Comparison of ENCODE assay signal across 13 mouse cellular contexts in genomic region chr9:107543299-107543698, GRCm38 (mm10). TPM values are rescaled to one million over a fixed set of nuclear protein-coding genes. Genes with fewer than 3 reads are reported as not detected.
A peak's percentile ranks its signal among the peaks of the same experiment; 100 is the strongest.
DNase-seq lines count a peak whose midpoint lies in the region; ATAC-seq and TF ChIP-seq lines count a peak whose summit lies in the region.
"Had no signal": no experiment of that assay in that cellular context is flagged by ENCODE, and none has a peak within 500 bp of the region (broad histone marks: within the 10 kb centered on the region; RNA-seq: fewer than 3 reads in every experiment).

No protein-coding gene starts in this region.

- peak overlapping the region; percentile 92 for H3K4me2 ChIP-seq in forebrain, embryonic 13.5 days
- no peak overlapping the region for H3K4me2 ChIP-seq in forebrain, embryonic 15.5 days (replicated peaks)
- H3K4me2 ChIP-seq in kidney, postnatal 0 days (ENCODE audit: low read length) = peak overlapping the region; percentile 95; the same call in 1 of the 2 replicates

- TF ChIP-seq POLR2A in kidney, adult 2 months (IDR thresholded peaks at IDR 0.05; ENCODE audit: low read depth, low read length) = no peak

- H3K4me1 ChIP-seq in forebrain, embryonic 13.5 days = peaks cover 48% of the 10 kb centered on the region
- H3K4me1 ChIP-seq in forebrain, embryonic 15.5 days = peaks cover 42% of the 10 kb centered on the region
- peaks cover 20% of the 10 kb centered on the region; the same call in 1 of the 2 replicates for H3K4me1 ChIP-seq in kidney, postnatal 0 days (replicated peaks; ENCODE audit: insufficient read depth, low read length)
- peaks cover 15% of the 10 kb centered on the region; the same call in 1 of the 2 replicates for H3K4me1 ChIP-seq in kidney, adult 2 months (ENCODE audit: control insufficient read depth, insufficient read depth, low read length)
- H3K4me1 ChIP-seq in embryonic facial prominence, embryonic 10.5 days = peaks cover 60% of the 10 kb centered on the region
- peaks cover 53% of the 10 kb centered on the region for H3K4me1 ChIP-seq in limb, embryonic 10.5 days

- H3K27me3 ChIP-seq in forebrain, embryonic 13.5 days = peaks cover 7% of the 10 kb centered on the region; the same call in 1 of the 2 replicates
- no peaks in the 10 kb centered on the region for H3K27me3 ChIP-seq in forebrain, embryonic 15.5 days
- no peaks in the 10 kb centered on the region for H3K27me3 ChIP-seq in kidney, postnatal 0 days (ENCODE audit: insufficient read depth, low read length)
- no peaks in the 10 kb centered on the region for H3K27me3 ChIP-seq in kidney, adult 2 months (replicated peaks; ENCODE audit: control insufficient read depth, insufficient read depth, low read length)
- H3K27me3 ChIP-seq in embryonic facial prominence, embryonic 10.5 days (replicated peaks; ENCODE audit: low read depth, poor library complexity, severe bottlenecking) = peaks cover 11% of the 10 kb centered on the region; the same call in 1 of the 2 replicates
- H3K27me3 ChIP-seq in limb, embryonic 10.5 days (ENCODE audit: low read depth, poor library complexity, severe bottlenecking) = peaks cover 7% of the 10 kb centered on the region
- H3K27me3 ChIP-seq: stomach, embryonic 15.5 days had no signal

- ATAC-seq in forebrain, embryonic 13.5 days = no peak
- no peak for ATAC-seq in forebrain, embryonic 15.5 days (replicated peaks)
- no peak for ATAC-seq in kidney, postnatal 0 days (replicated peaks; ENCODE audit: low FRiP score, low read depth)
- no peak for ATAC-seq in cerebellum, adult (ENCODE audit: insufficient number of reproducible peaks, low FRiP score, low TSS enrichment)

- WGBS in forebrain, embryonic 13.5 days = 89% methylated on average over 11 of the region's 11 CpGs
- 88% methylated on average over 11 of the region's 11 CpGs for WGBS in forebrain, embryonic 15.5 days
- 86% methylated on average over 11 of the region's 11 CpGs for WGBS in kidney, postnatal 0 days
- WGBS in kidney, adult 2 months = 87% methylated on average over 11 of the region's 11 CpGs
- 84% methylated on average over 11 of the region's 11 CpGs for WGBS in embryonic facial prominence, embryonic 10.5 days
- 88% methylated on average over 11 of the region's 11 CpGs for WGBS in limb, embryonic 10.5 days

- H3K36me3 ChIP-seq in forebrain, embryonic 13.5 days (ENCODE audit: poor library complexity, severe bottlenecking) = peaks cover 42% of the 10 kb centered on the region
- peaks cover 38% of the 10 kb centered on the region for H3K36me3 ChIP-seq in forebrain, embryonic 15.5 days
- peaks cover 23% of the 10 kb centered on the region for H3K36me3 ChIP-seq in kidney, postnatal 0 days (ENCODE audit: insufficient read depth, low read length)
- H3K36me3 ChIP-seq in kidney, adult 2 months (ENCODE audit: control insufficient read depth, insufficient read depth, low read length) = no peaks in the 10 kb centered on the region
- H3K36me3 ChIP-seq in embryonic facial prominence, embryonic 10.5 days (replicated peaks) = peaks cover 43% of the 10 kb centered on the region
- H3K36me3 ChIP-seq in limb, embryonic 10.5 days = peaks cover 44% of the 10 kb centered on the region

- H3K9ac ChIP-seq in forebrain, embryonic 13.5 days = no peak overlapping the region
- no peak overlapping the region for H3K9ac ChIP-seq in forebrain, embryonic 15.5 days (replicated peaks)
- H3K9ac ChIP-seq in kidney, postnatal 0 days (ENCODE audit: low read depth, low read length) = 0 out of 2 replicates have a peak overlapping the region, but pooled peaks have one; percentile 67
- H3K9ac ChIP-seq: stomach, embryonic 15.5 days had no signal

- no peak overlapping the region for H3K27ac ChIP-seq in forebrain, embryonic 13.5 days
- no peak overlapping the region for H3K27ac ChIP-seq in forebrain, embryonic 15.5 days (replicated peaks)
- H3K27ac ChIP-seq in kidney, postnatal 0 days = no peak overlapping the region
- no peak overlapping the region for H3K27ac ChIP-seq in kidney, adult 2 months (ENCODE audit: insufficient read depth, low read depth, low read length)
- H3K27ac ChIP-seq in embryonic facial prominence, embryonic 10.5 days (replicated peaks) = no peak overlapping the region
- no peak overlapping the region for H3K27ac ChIP-seq in limb, embryonic 10.5 days
- H3K27ac ChIP-seq: stomach, embryonic 15.5 days had no signal

- no peaks in the 10 kb centered on the region for H3K9me3 ChIP-seq in forebrain, embryonic 13.5 days (replicated peaks)
- no peaks in the 10 kb centered on the region for H3K9me3 ChIP-seq in forebrain, embryonic 15.5 days
- H3K9me3 ChIP-seq in kidney, postnatal 0 days (replicated peaks; ENCODE audit: low read length) = no peaks in the 10 kb centered on the region
- H3K9me3 ChIP-seq in embryonic facial prominence, embryonic 10.5 days = no peaks in the 10 kb centered on the region
- H3K9me3 ChIP-seq in limb, embryonic 10.5 days (replicated peaks) = no peaks in the 10 kb centered on the region
- H3K9me3 ChIP-seq: G1E; stomach, embryonic 15.5 days had no signal

- no peak for TF ChIP-seq CTCF in kidney, postnatal 0 days (IDR thresholded peaks at IDR 0.05; ENCODE audit: low read depth)
- TF ChIP-seq CTCF in kidney, adult 2 months (conservative IDR thresholded peaks at IDR 0.05; ENCODE audit: insufficient read depth, insufficient read length, low read depth, low read length) = no peak

- no peak for DNase-seq in kidney, postnatal 0 days (ENCODE audit: low spot score)
- DNase-seq in kidney, adult 2 months = no peak
- no peak for DNase-seq in embryonic facial prominence, embryonic 10.5 days (ENCODE audit: low spot score)
- no peak for DNase-seq in limb, embryonic 10.5 days (ENCODE audit: low spot score)
- DNase-seq in adrenal gland, postnatal 25 days = no peak
- DNase-seq: cerebellum, adult 2 months; lung, postnatal 14 days had no signal

- H3K4me3 ChIP-seq in forebrain, embryonic 13.5 days = no peak overlapping the region
- no peak overlapping the region for H3K4me3 ChIP-seq in forebrain, embryonic 15.5 days
- H3K4me3 ChIP-seq in kidney, postnatal 0 days (replicated peaks; ENCODE audit: low read depth, low read length) = no peak overlapping the region
- no peak overlapping the region for H3K4me3 ChIP-seq in kidney, adult 2 months (ENCODE audit: insufficient read depth, low read depth, low read length)
- H3K4me3 ChIP-seq in embryonic facial prominence, embryonic 10.5 days = peak overlapping the region; percentile 66
- H3K4me3 ChIP-seq in limb, embryonic 10.5 days = peak overlapping the region; percentile 68; the same call in 1 of the 2 replicates

RNA-seq across cellular contexts. Expression of gene Nprl2, which starts 1.3 kb away (rescaled TPM):
- 59.0 and 61.9 TPM in 2 replicates for polyA plus RNA-seq in forebrain, embryonic 13.5 days (2015; fragmentation: Nextera tagmentation; extraction: Ambion mirVana)
- polyA plus RNA-seq in forebrain, embryonic 15.5 days (2015; fragmentation: Nextera tagmentation; extraction: Ambion mirVana) = 74.9 and 78.7 TPM in 2 replicates
- 43.8 and 45.5 TPM in 2 replicates for polyA plus RNA-seq in kidney, postnatal 0 days (2015; fragmentation: Nextera tagmentation; extraction: Ambion mirVana)
- polyA plus RNA-seq in kidney, adult 2 months (2012; rRNA removed) = 61.5 and 62.6 TPM in 2 replicates
- 35.2 and 39.4 TPM in 2 replicates for polyA plus RNA-seq in embryonic facial prominence, embryonic 10.5 days (2016; fragmentation: Nextera tagmentation; extraction: Ambion mirVana)
- 34.0 and 37.3 TPM in 2 replicates for polyA plus RNA-seq in limb, embryonic 10.5 days (2016; fragmentation: Nextera tagmentation; extraction: Ambion mirVana)
- 24.9 and 27.3 TPM in 2 replicates for total RNA-seq in adrenal gland, postnatal 25 days (2021)

RNA-seq across cellular contexts. Expression of gene Cyb561d2, which starts 1.3 kb away (rescaled TPM):
- 23.2 and 25.7 TPM in 2 replicates for polyA plus RNA-seq in forebrain, embryonic 13.5 days (2015; fragmentation: Nextera tagmentation; extraction: Ambion mirVana)
- 34.7 and 36.0 TPM in 2 replicates for polyA plus RNA-seq in forebrain, embryonic 15.5 days (2015; fragmentation: Nextera tagmentation; extraction: Ambion mirVana)
- 50.1 and 53.9 TPM in 2 replicates for polyA plus RNA-seq in kidney, postnatal 0 days (2015; fragmentation: Nextera tagmentation; extraction: Ambion mirVana)
- 62.6 and 77.4 TPM in 2 replicates for polyA plus RNA-seq in kidney, adult 2 months (2012; rRNA removed)
- polyA plus RNA-seq in embryonic facial prominence, embryonic 10.5 days (2016; fragmentation: Nextera tagmentation; extraction: Ambion mirVana) = 16.4 and 16.7 TPM in 2 replicates
- 13.2 and 15.8 TPM in 2 replicates for polyA plus RNA-seq in limb, embryonic 10.5 days (2016; fragmentation: Nextera tagmentation; extraction: Ambion mirVana)
- total RNA-seq in adrenal gland, postnatal 25 days (2021) = 20.0 and 27.3 TPM in 2 replicates

RNA-seq across cellular contexts. Expression of gene Zmynd10, which starts 3.8 kb away (rescaled TPM):
- polyA plus RNA-seq in forebrain, embryonic 13.5 days (2015; fragmentation: Nextera tagmentation; extraction: Ambion mirVana) = 2.0 and 4.0 TPM in 2 replicates
- 3.7 and 4.6 TPM in 2 replicates for polyA plus RNA-seq in forebrain, embryonic 15.5 days (2015; fragmentation: Nextera tagmentation; extraction: Ambion mirVana)
- polyA plus RNA-seq in kidney, postnatal 0 days (2015; fragmentation: Nextera tagmentation; extraction: Ambion mirVana) = 6.7 and 7.9 TPM in 2 replicates
- polyA plus RNA-seq in kidney, adult 2 months (2012; rRNA removed) = 52.6 and 52.9 TPM in 2 replicates
- 0.97 and 1.2 TPM in 2 replicates for polyA plus RNA-seq in embryonic facial prominence, embryonic 10.5 days (2016; fragmentation: Nextera tagmentation; extraction: Ambion mirVana)
- 0.25 and 0.33 TPM in 2 replicates for polyA plus RNA-seq in limb, embryonic 10.5 days (2016; fragmentation: Nextera tagmentation; extraction: Ambion mirVana)
- total RNA-seq in adrenal gland, postnatal 25 days (2021) = 0.39 and 0.67 TPM in 2 replicates
- total RNA-seq: heart, postnatal 25 days had no signal

RNA-seq across cellular contexts. Expression of gene Rassf1, which starts 8.1 kb away (rescaled TPM):
- polyA plus RNA-seq in forebrain, embryonic 13.5 days (2015; fragmentation: Nextera tagmentation; extraction: Ambion mirVana) = 39.3 and 43.2 TPM in 2 replicates
- 38.9 and 41.1 TPM in 2 replicates for polyA plus RNA-seq in forebrain, embryonic 15.5 days (2015; fragmentation: Nextera tagmentation; extraction: Ambion mirVana)
- 49.8 and 53.6 TPM in 2 replicates for polyA plus RNA-seq in kidney, postnatal 0 days (2015; fragmentation: Nextera tagmentation; extraction: Ambion mirVana)
- 23.0 and 24.0 TPM in 2 replicates for polyA plus RNA-seq in kidney, adult 2 months (2012; rRNA removed)
- polyA plus RNA-seq in embryonic facial prominence, embryonic 10.5 days (2016; fragmentation: Nextera tagmentation; extraction: Ambion mirVana) = 45.3 and 46.5 TPM in 2 replicates
- polyA plus RNA-seq in limb, embryonic 10.5 days (2016; fragmentation: Nextera tagmentation; extraction: Ambion mirVana) = 55.3 and 57.4 TPM in 2 replicates
- total RNA-seq in adrenal gland, postnatal 25 days (2021) = 24.7 and 26.6 TPM in 2 replicates

RNA-seq across cellular contexts. Expression of gene Tmem115, which starts 9.6 kb away (rescaled TPM):
- 36.9 TPM in 2 replicates for polyA plus RNA-seq in forebrain, embryonic 13.5 days (2015; fragmentation: Nextera tagmentation; extraction: Ambion mirVana)
- polyA plus RNA-seq in forebrain, embryonic 15.5 days (2015; fragmentation: Nextera tagmentation; extraction: Ambion mirVana) = 45.7 and 45.8 TPM in 2 replicates
- polyA plus RNA-seq in kidney, postnatal 0 days (2015; fragmentation: Nextera tagmentation; extraction: Ambion mirVana) = 53.2 and 54.7 TPM in 2 replicates
- 52.1 and 63.6 TPM in 2 replicates for polyA plus RNA-seq in kidney, adult 2 months (2012; rRNA removed)
- polyA plus RNA-seq in embryonic facial prominence, embryonic 10.5 days (2016; fragmentation: Nextera tagmentation; extraction: Ambion mirVana) = 37.9 and 39.3 TPM in 2 replicates
- 41.3 and 43.5 TPM in 2 replicates for polyA plus RNA-seq in limb, embryonic 10.5 days (2016; fragmentation: Nextera tagmentation; extraction: Ambion mirVana)
- total RNA-seq in adrenal gland, postnatal 25 days (2021) = 44.5 and 47.6 TPM in 2 replicates

Comparison
In these comparisons a context has a peak if more than half of its experiments do, and no peak if none do; other contexts are left out.
1. H3K4me3 ChIP-seq: peak in embryonic facial prominence, embryonic 10.5 days (single experiment) and limb, embryonic 10.5 days (single experiment); none in forebrain, embryonic 13.5 days (single experiment), forebrain, embryonic 15.5 days (single experiment), kidney, postnatal 0 days (single experiment) and kidney, adult 2 months (single experiment).